Mouse (Mus musculus) myocyte (in vitro differentiated cells): ENCODE results near the gene Hbs1l. TPM values are rescaled to one million over a fixed set of nuclear protein-coding genes. Genes with fewer than 3 reads are reported as not detected.

ENCODE experiments used
- H3K27me3 ChIP-seq: one replicate; pipeline ENCODE4 v1.6.1; 2011; ENCODE audit not compliant: control insufficient read depth, insufficient read depth, insufficient read length
- H3K36me3 ChIP-seq: one replicate; pipeline ENCODE4 v1.6.1; 2011; ENCODE audit not compliant: control insufficient read depth, insufficient read depth
- H3K4me2 ChIP-seq: one replicate; pipeline ENCODE4 v1.6.1; 2011; ENCODE audit warnings: low read depth, control low read depth
- H3K4me3 ChIP-seq: one replicate; pipeline ENCODE4 v1.5.1; 2011; ENCODE audit warnings: mild to moderate bottlenecking, control low read depth, moderate library complexity
- H3K79me2 ChIP-seq: one replicate; pipeline ENCODE4 v1.6.1; 2011; ENCODE audit not compliant: control insufficient read depth, insufficient read depth
- H3ac ChIP-seq: one replicate; pipeline ENCODE4 v1.6.1; 2011; ENCODE audit not compliant: control insufficient read depth, insufficient read length
- CEBPB ChIP-seq: IDR thresholded peaks from 2 replicates; pipeline ENCODE4 v1.6.1; 2011; ENCODE audit warnings: mild to moderate bottlenecking, moderate library complexity; ENCODE audit not compliant: poor library complexity, insufficient read depth, severe bottlenecking
- E2F4 ChIP-seq: IDR thresholded peaks from one replicate; pipeline ENCODE4 v1.6.1; 2011; ENCODE audit warnings: mild to moderate bottlenecking, control low read depth, moderate library complexity; ENCODE audit not compliant: insufficient read depth
- MAX ChIP-seq: IDR thresholded peaks from one replicate; pipeline ENCODE4 v1.6.1; 2011; ENCODE audit warnings: low read depth, mild to moderate bottlenecking, control low read depth
- MYOD1 ChIP-seq, 3 experiments: IDR thresholded peaks; one replicate each; pipeline ENCODE4 v1.6.1; 2011; ENCODE audit warnings: control low read depth in 2 of 3, low read depth in 2 of 3, mild to moderate bottlenecking in 2 of 3, moderate library complexity in 1 of 3; ENCODE audit not compliant: insufficient read length in 2 of 3, control insufficient read depth in 1 of 3
- MYOG ChIP-seq, 3 experiments: IDR thresholded peaks; one replicate each; pipeline ENCODE4 v1.6.1; 2011; ENCODE audit warnings: control low read depth in 2 of 3, low read depth in 2 of 3, mild to moderate bottlenecking in 2 of 3; ENCODE audit not compliant: insufficient read length in 2 of 3, control insufficient read depth in 1 of 3, insufficient read depth in 1 of 3
- POLR2A ChIP-seq: IDR thresholded peaks from one replicate; pipeline ENCODE4 v1.6.1; 2011; ENCODE audit warnings: low read depth, mild to moderate bottlenecking, control low read depth, moderate library complexity; ENCODE audit not compliant: insufficient read length
- POLR2AphosphoS2 ChIP-seq: IDR thresholded peaks from one replicate; pipeline ENCODE4 v1.6.1; 2011; ENCODE audit warnings: low read depth, control low read depth; ENCODE audit not compliant: insufficient read length
- REST ChIP-seq: IDR thresholded peaks from one replicate; pipeline ENCODE4 v1.6.1; 2011; ENCODE audit warnings: mild to moderate bottlenecking, control low read depth, moderate library complexity; ENCODE audit not compliant: insufficient read depth, insufficient read length
- SRF ChIP-seq: IDR thresholded peaks from one replicate; pipeline ENCODE4 v1.6.1; 2011; ENCODE audit warnings: low read depth; ENCODE audit not compliant: control insufficient read depth, insufficient read length
- TCF12 ChIP-seq: IDR thresholded peaks from one replicate; pipeline ENCODE4 v1.6.1; 2011; ENCODE audit warnings: mild to moderate bottlenecking, control low read depth; ENCODE audit not compliant: poor library complexity, insufficient read depth, severe bottlenecking
- TCF3 ChIP-seq: IDR thresholded peaks from one replicate; pipeline ENCODE4 v1.6.1; 2011; ENCODE audit warnings: low read depth, control low read depth; ENCODE audit not compliant: insufficient read length
- USF1 ChIP-seq: IDR thresholded peaks from one replicate; pipeline ENCODE4 v1.6.1; 2011; ENCODE audit warnings: low read depth, mild to moderate bottlenecking, control low read depth, moderate library complexity
- polyA plus RNA-seq: library from polyadenylated mRNA; unstranded; fragments of >200 nt; fragmentation: generic; extraction: Trizol; gene quantifications from one replicate; pipeline ENCODE4 v1.2.1, GENCODE M21; 2012; ENCODE audit warnings: missing spikeins

Hbs1l gene
- polyA plus RNA-seq, 1 experiment = 50.0 TPM

DNA sequence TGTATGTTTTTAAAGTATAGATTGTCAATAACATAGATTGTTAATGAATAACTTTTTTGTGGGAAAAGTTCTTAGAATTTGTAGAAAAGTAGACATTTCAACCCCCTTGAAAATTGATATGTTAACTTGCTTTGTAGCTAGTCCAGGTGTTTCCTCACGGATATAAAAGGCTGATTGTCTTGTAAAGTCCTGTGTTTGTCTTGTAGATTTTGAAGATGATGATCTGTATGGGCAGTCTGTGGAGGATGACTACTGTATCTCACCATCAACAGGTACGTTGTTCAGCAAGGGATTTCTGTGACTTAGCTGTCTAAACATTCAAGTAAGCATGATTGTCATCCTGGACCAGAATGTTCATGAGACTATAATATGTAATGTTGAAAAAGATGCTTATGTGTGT, 3.2 kb downstream of the Hbs1l start:
- no peak overlapping the region for H3K4me2 ChIP-seq
- H3K79me2 ChIP-seq = peaks cover 30% of the 10 kb centered on the region
- no peak overlapping the region for H3K4me3 ChIP-seq
- peaks cover 27% of the 10 kb centered on the region for H3K36me3 ChIP-seq
- H3K27me3 ChIP-seq = no peaks in the 10 kb centered on the region
- no peak for TF ChIP-seq MAX
- no peak for TF ChIP-seq SRF
- no peak for TF ChIP-seq TCF3
- TF ChIP-seq USF1 = no peak
- no peak for TF ChIP-seq MYOD1 (IDR thresholded peaks at IDR 0.05; ENCODE audit: control insufficient read depth in 1 of 3, insufficient read length in 2 of 3, low read depth in 2 of 3)
- no peak for TF ChIP-seq POLR2A
- no peak overlapping the region for H3ac ChIP-seq

DNA sequence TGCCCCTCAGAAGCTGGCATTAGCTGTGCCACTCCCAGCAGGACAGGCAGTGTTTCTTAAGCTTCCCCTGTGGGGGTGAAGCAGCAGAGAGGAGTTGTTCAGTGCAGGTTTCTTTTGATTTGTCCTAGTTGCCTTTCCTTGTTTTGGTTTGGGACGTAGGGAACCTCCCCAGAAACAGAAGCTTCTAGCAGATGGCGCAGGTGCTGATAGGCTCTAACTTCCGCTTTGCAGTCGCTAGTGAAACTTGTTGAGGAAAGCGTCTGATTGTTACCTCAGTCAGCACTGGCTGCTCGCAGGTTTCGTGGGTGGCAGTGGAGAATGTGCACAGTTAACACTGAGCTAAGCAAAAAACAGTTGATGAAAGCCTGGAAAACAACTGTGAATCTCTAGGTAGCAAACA, 6.0 kb downstream of the Hbs1l start:
- no peak overlapping the region for H3K4me3 ChIP-seq
- peaks cover 42% of the 10 kb centered on the region for H3K36me3 ChIP-seq
- no peak overlapping the region for H3ac ChIP-seq
- TF ChIP-seq USF1 (no peak), POLR2AphosphoS2 (no peak), SRF (no peak), MAX (no peak), E2F4 (no peak), POLR2A (no peak), MYOD1 (IDR thresholded peaks at IDR 0.05; ENCODE audit: control insufficient read depth in 1 of 3, insufficient read length in 2 of 3, low read depth in 2 of 3) (no peak), TCF3 (no peak), CEBPB (no peak), REST (no peak), TCF12 (no peak), MYOG (IDR thresholded peaks at IDR 0.05; ENCODE audit: control insufficient read depth in 1 of 3, insufficient read depth in 1 of 3, insufficient read length in 2 of 3, low read depth in 2 of 3) (no peak)
- H3K27me3 ChIP-seq = no peaks in the 10 kb centered on the region
- no peak overlapping the region for H3K4me2 ChIP-seq
- peaks cover 21% of the 10 kb centered on the region for H3K79me2 ChIP-seq

DNA sequence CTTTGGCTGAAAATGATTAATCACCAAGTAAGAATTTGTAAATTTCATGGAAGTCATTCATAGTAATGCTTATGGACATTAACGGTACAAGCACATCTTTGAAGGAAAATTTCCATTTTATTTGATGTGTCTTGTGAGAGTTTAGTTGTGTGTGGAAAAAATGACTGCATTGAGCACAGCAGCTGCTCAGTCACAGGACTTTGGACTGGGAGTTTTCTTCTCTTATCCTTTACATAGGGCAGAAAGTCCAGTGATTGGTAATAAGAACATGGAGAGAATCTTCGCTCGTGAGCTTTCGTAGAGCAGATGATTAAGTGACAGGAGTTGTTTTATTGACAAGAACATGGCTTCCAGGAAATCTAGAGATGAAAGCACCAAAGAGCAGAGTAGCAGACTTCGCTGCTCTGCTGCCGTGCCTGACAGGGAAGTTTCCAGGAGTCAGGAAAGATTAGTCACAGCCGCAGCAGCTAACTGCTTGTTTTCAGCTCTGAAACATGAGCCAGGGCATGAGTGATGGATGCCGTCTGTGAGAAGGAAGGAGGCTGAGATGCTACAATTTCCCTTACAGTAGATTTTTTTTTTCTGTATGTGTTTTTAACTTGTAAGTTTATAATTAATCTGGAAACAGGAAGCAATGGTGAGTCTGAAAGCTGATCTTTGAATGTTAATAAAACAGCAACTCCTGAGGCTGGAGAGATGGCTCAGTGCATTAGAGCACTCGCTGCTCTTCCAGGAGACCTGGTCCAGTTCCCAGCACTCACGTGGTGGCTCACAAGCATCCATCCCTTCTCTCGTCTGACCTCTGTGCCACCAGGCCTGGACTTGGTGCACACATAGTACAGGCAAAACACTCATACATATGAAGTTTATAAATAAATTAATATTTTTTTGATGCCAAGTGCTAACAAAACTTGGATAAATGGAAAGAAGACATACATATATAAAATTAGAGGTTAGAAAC, 9.2 kb downstream of the Hbs1l start:
- no peaks in the 10 kb centered on the region for H3K27me3 ChIP-seq
- peak overlapping the region; percentile 52 for H3K4me2 ChIP-seq
- peaks cover 47% of the 10 kb centered on the region for H3K36me3 ChIP-seq
- H3K79me2 ChIP-seq = peaks cover 2% of the 10 kb centered on the region
- no peak overlapping the region for H3ac ChIP-seq
- no peak for TF ChIP-seq E2F4
- peak in 1 of 3 experiments; percentile 20 for TF ChIP-seq MYOD1 (IDR thresholded peaks at IDR 0.05; ENCODE audit: control insufficient read depth in 1 of 3, insufficient read length in 2 of 3, low read depth in 2 of 3)
- H3K4me3 ChIP-seq = no peak overlapping the region

DNA sequence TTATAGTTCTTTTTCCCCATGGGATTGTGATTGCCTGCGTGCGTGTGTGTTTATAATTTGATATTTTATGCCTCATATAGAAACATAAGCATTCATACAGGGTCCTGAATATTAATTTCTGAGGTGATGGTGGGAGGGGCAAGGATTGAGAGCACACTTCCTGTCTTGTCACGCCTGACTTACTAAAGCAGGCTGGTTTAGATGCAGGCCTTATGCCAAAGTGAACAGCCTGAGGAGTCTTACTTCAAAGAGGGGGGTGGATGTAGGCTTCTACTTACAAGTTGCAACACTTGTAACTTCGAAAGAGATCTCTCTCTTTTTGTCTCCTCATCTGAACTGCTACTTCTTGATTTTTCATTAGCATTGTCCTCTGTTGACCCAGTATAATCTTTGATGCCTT, 18.0 kb downstream of the Hbs1l start:
- no peak overlapping the region for H3K4me3 ChIP-seq
- peaks cover 7% of the 10 kb centered on the region for H3K36me3 ChIP-seq
- H3ac ChIP-seq = no peak overlapping the region
- H3K79me2 ChIP-seq = peaks cover 8% of the 10 kb centered on the region
- no peak overlapping the region for H3K4me2 ChIP-seq
- H3K27me3 ChIP-seq = no peaks in the 10 kb centered on the region
- TF ChIP-seq MYOG (IDR thresholded peaks at IDR 0.05; ENCODE audit: control insufficient read depth in 1 of 3, insufficient read depth in 1 of 3, insufficient read length in 2 of 3, low read depth in 2 of 3) = no peak
- no peak for TF ChIP-seq MYOD1 (IDR thresholded peaks at IDR 0.05; ENCODE audit: control insufficient read depth in 1 of 3, insufficient read length in 2 of 3, low read depth in 2 of 3)
- TF ChIP-seq USF1 = no peak
- no peak for TF ChIP-seq POLR2A
- no peak for TF ChIP-seq CEBPB
- TF ChIP-seq E2F4 = no peak
- no peak for TF ChIP-seq MAX
- no peak for TF ChIP-seq TCF12

DNA sequence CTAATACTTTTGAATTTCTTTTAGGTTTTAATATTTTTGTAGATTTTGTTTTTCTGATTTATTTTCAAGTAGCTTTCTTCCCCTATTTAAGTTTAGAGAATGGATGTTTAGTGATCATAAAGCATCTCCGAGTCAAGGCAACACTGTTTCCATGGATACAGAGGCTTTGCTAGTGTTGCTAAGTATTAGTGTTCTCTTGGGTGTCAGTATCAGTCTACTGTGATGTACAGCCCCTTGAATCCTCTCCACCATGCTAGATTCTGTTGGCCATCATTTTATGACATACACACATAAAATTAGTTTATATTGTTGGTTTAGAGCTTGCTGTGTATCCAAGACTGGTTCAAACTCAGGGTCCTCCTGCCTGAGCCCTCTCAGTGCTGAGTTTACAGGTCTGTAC, 20.3 kb downstream of the Hbs1l start:
- Histone ChIP-seq H3K4me2 (no peak overlapping the region), H3K27me3 (no peaks in the 10 kb centered on the region), H3K4me3 (no peak overlapping the region), H3K36me3 (peaks cover 11% of the 10 kb centered on the region), H3K79me2 (peaks cover 8% of the 10 kb centered on the region), H3ac (no peak overlapping the region)
- TF ChIP-seq E2F4 (no peak), SRF (no peak), MAX (no peak)
